Mouse (Mus musculus) retina, adult 2 months (tissue): ENCODE results near the gene Bub1b.
"Not testable (repeated sequence)": the region's sequence is repeated elsewhere in the genome, so short reads cannot be mapped to it uniquely, and the experiment has no call there.

Experiments
- DNase-seq: peaks from one replicate; pipeline ENCODE4 v3.0.0-alpha.2; 2012; ENCODE audit warnings: low read depth, low spot score

Gene Bub1b

GRCm38 (mm10) chr2:118618013-118618412 lies 20.0 kb downstream of the Bub1b start:
- no peak for DNase-seq

GRCm38 (mm10) chr2:118620101-118620500 lies 22.1 kb downstream of the Bub1b start:
- no peak for DNase-seq

GRCm38 (mm10) chr2:118620608-118621007 lies 22.6 kb downstream of the Bub1b start:
- no peak for DNase-seq

- DNase-seq = no peak
Observed at GRCm38 (mm10) chr2:118629276-118629675, 31.3 kb downstream of the Bub1b start.

- peak; percentile 41 for DNase-seq
Observed at GRCm38 (mm10) chr2:118633441-118633840, 35.4 kb downstream of the Bub1b start.

- no peak for DNase-seq
Observed at GRCm38 (mm10) chr2:118637258-118637657, 39.2 kb downstream of the Bub1b start.

- DNase-seq = peak; percentile 50
Observed at GRCm38 (mm10) chr2:118637888-118638526, 40.0 kb downstream of the Bub1b start.

- no peak for DNase-seq
Observed at GRCm38 (mm10) chr2:118638686-118639085, 40.7 kb downstream of the Bub1b start.

GRCm38 (mm10) chr2:118641147-118641546 lies 43.1 kb downstream of the Bub1b start:
- DNase-seq = no peak

- no peak for DNase-seq
Observed at GRCm38 (mm10) chr2:118642431-118642830, 44.4 kb downstream of the Bub1b start.

GRCm38 (mm10) chr2:118642942-118643341 lies 44.9 kb downstream of the Bub1b start:
- DNase-seq = no peak

GRCm38 (mm10) chr2:118646665-118647064 lies 48.7 kb downstream of the Bub1b start:
- DNase-seq = no peak

- DNase-seq = not testable (repeated sequence)
Observed at GRCm38 (mm10) chr2:118650697-118651096, 52.7 kb downstream of the Bub1b start.

- DNase-seq = no peak
Observed at GRCm38 (mm10) chr2:118656688-118657281, 58.8 kb downstream of the Bub1b start.

- DNase-seq = no peak
Observed at GRCm38 (mm10) chr2:118658457-118658856, 60.4 kb downstream of the Bub1b start.

GRCm38 (mm10) chr2:118659077-118659476 lies 61.1 kb downstream of the Bub1b start:
- no peak for DNase-seq

- no peak for DNase-seq
Observed at GRCm38 (mm10) chr2:118659493-118659892, 61.5 kb downstream of the Bub1b start.

- peak; percentile 15 for DNase-seq
Observed at GRCm38 (mm10) chr2:118659998-118660452, 62.0 kb downstream of the Bub1b start.

GRCm38 (mm10) chr2:118661891-118662290 lies 63.9 kb downstream of the Bub1b start:
- DNase-seq = no peak

- no peak for DNase-seq
Observed at GRCm38 (mm10) chr2:118662902-118663803, 65.1 kb downstream of the Bub1b start, which contains the start of gene Pak6. TSS of gene Pak6 (plus strand) at chr2:118663303.

- DNase-seq = no peak
Observed at GRCm38 (mm10) chr2:118663804-118664766, 66.1 kb downstream of the Bub1b start.
